Mouse (Mus musculus): ENCODE measurements around the gene Zbtb22.

DNA sequence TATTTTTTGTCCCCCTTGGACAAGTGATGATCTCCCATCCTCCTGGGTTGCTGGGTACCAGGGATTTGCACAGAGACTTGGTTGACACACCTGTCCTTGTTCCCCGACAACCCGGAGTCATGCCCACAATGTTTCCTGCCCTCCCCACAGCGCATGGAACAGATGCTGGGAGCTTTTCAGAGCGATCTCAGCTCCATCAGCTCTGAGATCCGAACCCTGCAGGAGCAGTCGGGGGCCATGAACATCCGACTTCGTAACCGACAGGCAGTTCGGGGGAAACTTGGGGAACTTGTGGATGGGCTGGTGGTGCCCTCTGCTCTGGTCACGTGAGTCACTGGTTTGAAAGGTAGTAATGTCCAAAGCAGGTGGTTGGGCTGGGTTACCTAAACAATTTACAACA lies 42.7 kb downstream of the Zbtb22 start:
- TF ChIP-seq CTCF (IDR thresholded peaks at IDR 0.05; ENCODE audit: insufficient read depth, low read length): no peak
- TF ChIP-seq POLR2A (IDR thresholded peaks at IDR 0.05; ENCODE audit: borderline replicate concordance, extremely low read depth, low read depth, low read length): no peak
